Mouse (Mus musculus) MEL (cell line): Measurements from ENCODE around the gene Gm20388. TPM values are rescaled to one million over a fixed set of nuclear protein-coding genes. Genes with fewer than 3 reads are reported as not detected.

Source experiments
- DNase-seq: peaks from one replicate; pipeline ENCODE4 v3.0.0; 2011; ENCODE audit warnings: low read depth, low spot score
- H3K27ac ChIP-seq: 2 replicates; pipeline ENCODE4 v1.5.1; 2012; ENCODE audit warnings: low read depth, mild to moderate bottlenecking, control low read depth, low read length, moderate library complexity; ENCODE audit not compliant: control insufficient read depth
- H3K27me3 ChIP-seq, 2 experiments: fragments of 150-350 bp in 1 of 2; sonication (generic) in 1 of 2; 2 replicates each; pipeline ENCODE4 v1.6.1; 2012; ENCODE audit warnings: low read length in 2 of 2, mild to moderate bottlenecking in 2 of 2, improper control_type of control experiment in 1 of 2, moderate library complexity in 1 of 2; ENCODE audit not compliant: insufficient read depth in 2 of 2, control insufficient read depth in 1 of 2
- H3K36me3 ChIP-seq, 2 experiments: 2 replicates each; pipeline ENCODE4 v1.6.1; 2012 to 2014; ENCODE audit warnings: low read length in 2 of 2, improper control_type of control experiment in 1 of 2, inconsistent platforms in 1 of 2, mild to moderate bottlenecking in 1 of 2; ENCODE audit not compliant: insufficient read depth in 2 of 2, control insufficient read depth in 1 of 2
- H3K4me1 ChIP-seq, 2 experiments: fragments of 150-350 bp in 1 of 2; sonication (generic) in 1 of 2; 2 replicates each; pipeline ENCODE4 v1.6.1; 2012; ENCODE audit warnings: low read length in 2 of 2, improper control_type of control experiment in 1 of 2, mild to moderate bottlenecking in 1 of 2; ENCODE audit not compliant: insufficient read depth in 2 of 2, control insufficient read depth in 1 of 2
- H3K4me3 ChIP-seq, 2 experiments: fragments of 150-350 bp in 1 of 2; sonication (generic) in 1 of 2; 2 replicates each; pipeline ENCODE4 v1.5.1; 2012; ENCODE audit warnings: low read depth in 2 of 2, low read length in 2 of 2, mild to moderate bottlenecking in 2 of 2, moderate library complexity in 2 of 2, control low read depth in 1 of 2, improper control_type of control experiment in 1 of 2; ENCODE audit not compliant: control insufficient read depth in 1 of 2, insufficient read depth in 1 of 2
- H3K79me2 ChIP-seq: 2 replicates; pipeline ENCODE4 v1.6.1; 2012; ENCODE audit warnings: mild to moderate bottlenecking, low read length, moderate library complexity; ENCODE audit not compliant: control insufficient read depth, poor library complexity, insufficient read depth
- H3K9ac ChIP-seq: 2 replicates; pipeline ENCODE4 v1.6.1; 2012; ENCODE audit warnings: low read depth, mild to moderate bottlenecking, control low read depth, low read length, moderate library complexity; ENCODE audit not compliant: control insufficient read depth, poor library complexity, severe bottlenecking
- H3K9me3 ChIP-seq: fragments of 150-350 bp; sonication (generic); replicated peaks from 2 replicates; pipeline ENCODE4 v1.6.1; 2012; ENCODE audit warnings: mild to moderate bottlenecking, low read length, improper control_type of control experiment, moderate library complexity; ENCODE audit not compliant: insufficient read depth
- CTCF ChIP-seq, 3 experiments: IDR thresholded peaks in 2 of 3; conservative IDR thresholded peaks in 1 of 3; 2 replicates each; pipeline ENCODE4 v1.5.1; 2011 to 2012; ENCODE audit warnings: low read length in 3 of 3, low read depth in 2 of 3, mild to moderate bottlenecking in 2 of 3, improper control_type of control experiment in 1 of 3, inconsistent platforms in 1 of 3, mixed read lengths in 1 of 3, moderate library complexity in 1 of 3; ENCODE audit not compliant: control insufficient read depth in 1 of 3, insufficient read depth in 1 of 3, poor library complexity in 1 of 3, severe bottlenecking in 1 of 3
- ELF1 ChIP-seq: IDR thresholded peaks from 2 replicates; pipeline ENCODE4 v1.6.1; 2014; ENCODE audit warnings: low read depth, mild to moderate bottlenecking, inconsistent platforms, low read length, improper control_type of control experiment, moderate library complexity
- ETS1 ChIP-seq: IDR thresholded peaks from 2 replicates; pipeline ENCODE4 v1.6.1; 2012; ENCODE audit warnings: low read depth, mild to moderate bottlenecking, inconsistent platforms, low read length, improper control_type of control experiment, moderate library complexity
- GABPA ChIP-seq: IDR thresholded peaks from 2 replicates; pipeline ENCODE4 v1.6.1; 2012; ENCODE audit warnings: low read depth, mild to moderate bottlenecking, inconsistent platforms, low read length, improper control_type of control experiment, moderate library complexity
- GATA1 ChIP-seq: IDR thresholded peaks from 2 replicates; pipeline ENCODE4 v1.6.1; 2011; ENCODE audit warnings: low read depth, low read length, improper control_type of control experiment
- HCFC1 ChIP-seq: IDR thresholded peaks from 2 replicates; pipeline ENCODE4 v1.6.1; 2012; ENCODE audit warnings: low read depth, mild to moderate bottlenecking, inconsistent platforms, low read length, improper control_type of control experiment, moderate library complexity
- KAT2A ChIP-seq: conservative IDR thresholded peaks from 2 replicates; pipeline ENCODE4 v1.6.1; 2012; ENCODE audit warnings: low read depth, low read length, improper control_type of control experiment, inconsistent platforms
- MAFK ChIP-seq: IDR thresholded peaks from 2 replicates; pipeline ENCODE4 v1.6.1; 2011; ENCODE audit warnings: low read depth, mild to moderate bottlenecking, low read length, improper control_type of control experiment, borderline replicate concordance
- NELFE ChIP-seq: IDR thresholded peaks from 2 replicates; pipeline ENCODE4 v1.6.1; 2011; ENCODE audit warnings: low read depth, low read length, improper control_type of control experiment
- NRF1 ChIP-seq: IDR thresholded peaks from 2 replicates; pipeline ENCODE4 v1.6.1; 2014; ENCODE audit warnings: low read depth, mild to moderate bottlenecking, inconsistent platforms, low read length, improper control_type of control experiment, moderate library complexity; ENCODE audit not compliant: poor library complexity, insufficient read depth, severe bottlenecking
- RCOR1 ChIP-seq: IDR thresholded peaks from 2 replicates; pipeline ENCODE4 v1.6.1; 2012; ENCODE audit warnings: low read depth, mild to moderate bottlenecking, inconsistent platforms, low read length, improper control_type of control experiment
- SMC3 ChIP-seq: IDR thresholded peaks from 2 replicates; pipeline ENCODE4 v1.6.1; 2011; ENCODE audit warnings: low read depth, low read length, improper control_type of control experiment
- UBTF ChIP-seq: IDR thresholded peaks from 2 replicates; pipeline ENCODE4 v1.6.1; 2012; ENCODE audit warnings: low read depth, mild to moderate bottlenecking, inconsistent platforms, low read length, improper control_type of control experiment, moderate library complexity, borderline replicate concordance; ENCODE audit not compliant: insufficient read depth
- ZC3H11A ChIP-seq: IDR thresholded peaks from 2 replicates; pipeline ENCODE4 v1.6.1; 2012; ENCODE audit warnings: low read depth, mild to moderate bottlenecking, inconsistent platforms, low read length, improper control_type of control experiment
- polyA plus RNA-seq, 2 experiments: library from polyadenylated mRNA; stranded (reverse) in 1 of 2; unstranded in 1 of 2; fragments of >175 nt in 1 of 2; fragments of >200 nt in 1 of 2; gene quantifications; 2 replicates each; pipeline versions ENCODE4 v1.2.1 to v1.2.4; 2012; ENCODE audit warnings: low replicate concordance in 2 of 2, low read depth in 1 of 2; ENCODE audit not compliant: insufficient read length in 2 of 2, insufficient read depth in 1 of 2, missing spikeins in 1 of 2
- total RNA-seq: library from RNA; depleted of rRNA; stranded (reverse); fragments of 300-350 nt; gene quantifications from 2 replicates; pipeline ENCODE4 v1.2.3, GENCODE M21; 2012

Gene Gm20388
- total and polyA plus RNA-seq, 3 experiments: 11.1 to 17.8 TPM; not detected in 1

GRCm38 (mm10) chr8:121013318-121013717 is 1102.7 kb downstream of the Gm20388 start:
- no peaks in the 10 kb centered on the region for H3K9me3 ChIP-seq
- H3K27me3 ChIP-seq: no peaks in the 10 kb centered on the region

GRCm38 (mm10) chr8:121016621-121017020 is 1106.0 kb downstream of the Gm20388 start:
- DNase-seq: no peak
- Histone ChIP-seq H3K27me3 (no peaks in the 10 kb centered on the region), H3K9ac (no peak overlapping the region), H3K9me3 (no peaks in the 10 kb centered on the region), H3K4me1 (no peaks in the 10 kb centered on the region), H3K79me2 (no peaks in the 10 kb centered on the region), H3K27ac (no peak overlapping the region), H3K4me3 (no peak overlapping the region), H3K36me3 (no peaks in the 10 kb centered on the region)
- TF ChIP-seq UBTF (no peak), GATA1 (no peak), CTCF (IDR thresholded peaks at IDR 0.05 in 2 of 3, conservative IDR thresholded peaks at IDR 0.05 in 1 of 3; ENCODE audit: control insufficient read depth in 1 of 3, insufficient read depth in 1 of 3, low read depth in 2 of 3, low read length in 3 of 3, poor library complexity in 1 of 3, severe bottlenecking in 1 of 3) (no peak), SMC3 (no peak), HCFC1 (no peak)

More at GRCm38 (mm10) chr8:121013318-121013717, 1102.7 kb downstream of the Gm20388 start:
- Histone ChIP-seq H3K4me1 (no peaks in the 10 kb centered on the region), H3K9ac (no peak overlapping the region), H3K36me3 (no peaks in the 10 kb centered on the region), H3K79me2 (no peaks in the 10 kb centered on the region), H3K27ac (no peak overlapping the region), H3K4me3 (no peak overlapping the region)
- TF ChIP-seq ZC3H11A (no peak), KAT2A (no peak), ETS1 (no peak)
- no peak for DNase-seq

- DNase-seq: no peak
- TF ChIP-seq ELF1 (no peak), RCOR1 (no peak)
- Histone ChIP-seq H3K36me3 (no peaks in the 10 kb centered on the region), H3K79me2 (no peaks in the 10 kb centered on the region), H3K27ac (no peak overlapping the region), H3K9ac (no peak overlapping the region), H3K27me3 (no peaks in the 10 kb centered on the region), H3K4me3 (no peak overlapping the region), H3K9me3 (no peaks in the 10 kb centered on the region), H3K4me1 (no peaks in the 10 kb centered on the region)
These were observed 1107.6 kb downstream of the Gm20388 start for GRCm38 (mm10) chr8:121018236-121018635.

DNA sequence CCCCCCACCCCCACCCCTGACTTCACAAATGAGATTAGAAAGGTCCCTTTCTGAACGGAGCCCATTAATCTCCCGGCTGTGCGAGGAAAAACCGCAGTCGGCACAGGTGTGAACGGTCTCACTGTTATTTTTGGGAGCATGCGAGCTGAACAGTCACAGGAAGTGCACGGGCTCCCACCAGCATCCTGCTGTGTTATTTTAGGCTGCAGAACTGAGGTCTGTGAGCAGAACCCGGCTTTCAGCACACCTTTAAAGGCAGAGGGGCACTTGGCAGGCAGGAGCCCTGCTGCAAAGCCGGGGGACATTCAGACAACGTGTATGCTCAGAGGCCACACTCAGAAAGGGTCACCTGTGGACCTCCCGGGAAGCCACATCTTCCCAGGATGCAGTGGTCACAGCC is 1110.8 kb downstream of the Gm20388 start:
- DNase-seq: no peak
- H3K9ac ChIP-seq: no peak overlapping the region
- no peaks in the 10 kb centered on the region for H3K9me3 ChIP-seq
- no peaks in the 10 kb centered on the region for H3K4me1 ChIP-seq
- TF ChIP-seq NELFE (no peak), NRF1 (no peak), MAFK (no peak), GABPA (no peak)
- no peak overlapping the region for H3K27ac ChIP-seq
- no peaks in the 10 kb centered on the region for H3K27me3 ChIP-seq
- no peaks in the 10 kb centered on the region for H3K36me3 ChIP-seq
- no peaks in the 10 kb centered on the region for H3K79me2 ChIP-seq
- H3K4me3 ChIP-seq: no peak overlapping the region
